Mouse (Mus musculus): ENCODE data around the gene Arhgdia.

Gene Arhgdia

GRCm38 (mm10) chr11:120581490-120582267, at the start of gene Arhgdia:
Gene Arhgdia (minus strand): TSS chr11:120581624.
- in situ Hi-C loops (cut with MboI; ENCODE audit: low pct_unique_long_range_greater_than_20kb in 1 of 2, low sequenced_read_pairs in 2 of 2, unreplicated experiment in 1 of 2) = no loop called here

DNA sequence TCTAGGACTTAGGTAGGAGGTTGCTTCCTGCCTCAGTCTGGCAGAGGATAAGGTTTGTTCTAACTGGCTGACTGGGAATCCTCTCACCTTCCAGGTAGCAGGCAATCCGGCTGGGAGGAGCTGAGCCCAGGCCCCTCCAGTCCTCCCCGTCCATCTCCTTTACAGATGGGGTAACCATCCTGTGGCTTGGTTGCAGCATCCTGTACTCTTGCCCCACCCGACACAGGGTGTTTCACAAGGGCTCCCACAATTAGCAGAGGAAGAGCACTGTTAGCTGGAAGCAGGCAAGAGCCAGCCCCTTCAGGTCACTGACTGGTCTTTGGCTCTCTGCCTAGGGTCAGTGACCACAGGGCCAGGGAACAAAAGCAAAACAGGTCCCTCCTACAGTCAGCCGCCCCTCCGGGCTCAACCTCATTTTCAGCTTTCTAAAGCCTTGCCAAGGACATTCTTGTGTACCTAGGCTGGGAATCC, 49.0 kb upstream of the Arhgdia start:
- in situ Hi-C loops (cut with MboI; ENCODE audit: low pct_unique_long_range_greater_than_20kb in 1 of 2, low sequenced_read_pairs in 2 of 2, unreplicated experiment in 1 of 2) = no loop called here

GRCm38 (mm10) chr11:120629911-120630310, 48.5 kb upstream of the Arhgdia start:
- in situ Hi-C loops (cut with MboI; ENCODE audit: low pct_unique_long_range_greater_than_20kb in 1 of 2, low sequenced_read_pairs in 2 of 2, unreplicated experiment in 1 of 2) = no loop called here

DNA sequence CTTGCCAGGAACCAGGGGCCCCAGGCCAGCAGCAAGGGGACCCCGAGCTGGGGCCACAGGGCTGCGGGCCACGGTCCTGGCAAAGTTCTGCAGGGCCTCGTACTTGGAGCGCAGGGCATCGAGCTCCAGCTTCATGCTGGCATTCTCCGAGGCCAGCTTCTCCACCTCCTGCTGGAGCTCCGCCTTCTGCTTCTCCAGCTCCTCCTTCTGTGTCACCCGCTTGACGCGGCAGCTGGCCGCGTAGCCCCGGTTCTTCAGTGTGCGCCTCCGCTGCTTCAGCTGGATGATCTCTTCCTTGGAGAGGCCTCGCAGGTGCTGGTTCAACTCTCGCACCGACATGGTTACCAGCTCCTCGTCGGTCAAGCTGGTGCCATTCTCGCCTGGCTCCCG, 47.9 kb upstream of the Arhgdia start:
- in situ Hi-C loops (cut with MboI; ENCODE audit: low pct_unique_long_range_greater_than_20kb in 1 of 2, low sequenced_read_pairs in 2 of 2, unreplicated experiment in 1 of 2) = no loop called here

- in situ Hi-C loops (cut with MboI; ENCODE audit: low pct_unique_long_range_greater_than_20kb in 1 of 2, low sequenced_read_pairs in 2 of 2, unreplicated experiment in 1 of 2) = no loop called here
These were observed 47.3 kb upstream of the Arhgdia start for GRCm38 (mm10) chr11:120628601-120629340.

DNA sequence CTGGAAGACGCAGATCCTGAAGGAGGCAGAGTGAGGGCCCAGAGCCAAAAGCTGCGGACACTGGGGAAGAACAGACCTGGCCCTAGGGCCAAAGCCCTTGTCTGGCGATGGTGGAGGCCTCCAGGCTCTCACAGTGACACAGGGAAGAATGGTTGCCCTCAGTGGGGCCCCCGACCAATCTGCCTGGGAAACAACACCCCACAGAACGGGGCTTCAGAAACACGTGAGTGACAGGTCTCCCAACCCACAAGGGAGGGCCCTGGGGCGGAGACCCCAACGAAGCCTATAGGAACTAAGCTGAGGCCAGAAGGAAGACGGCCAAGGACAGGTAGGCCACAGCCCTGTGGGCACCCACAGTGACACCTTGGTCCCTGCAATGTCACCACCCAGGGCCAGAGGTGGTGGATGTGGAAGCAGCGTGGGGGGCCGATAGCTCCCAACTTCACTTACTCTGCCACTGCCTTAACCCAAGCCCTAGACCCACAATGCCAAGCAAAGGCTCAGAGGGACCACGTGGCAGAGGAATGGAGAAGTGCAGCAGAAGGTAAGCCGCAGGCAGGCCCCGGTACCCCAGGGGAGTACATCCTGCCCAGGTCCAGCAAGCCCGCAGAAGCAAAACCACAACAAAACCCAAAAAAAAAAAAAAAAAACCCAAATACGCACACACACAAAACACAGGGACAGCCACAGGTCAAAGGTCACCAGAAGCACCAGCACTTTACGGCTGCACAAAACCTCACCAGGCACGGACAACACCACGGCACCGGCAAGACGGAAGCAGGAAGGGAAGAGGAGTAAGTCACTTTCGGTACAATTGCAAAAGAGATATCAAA, 46.3 kb upstream of the Arhgdia start:
- in situ Hi-C loops (cut with MboI; ENCODE audit: low pct_unique_long_range_greater_than_20kb in 1 of 2, low sequenced_read_pairs in 2 of 2, unreplicated experiment in 1 of 2) = no loop called here

- in situ Hi-C loops (cut with MboI; ENCODE audit: low pct_unique_long_range_greater_than_20kb in 1 of 2, low sequenced_read_pairs in 2 of 2, unreplicated experiment in 1 of 2) = no loop called here
These were observed 45.5 kb upstream of the Arhgdia start for GRCm38 (mm10) chr11:120626785-120627467.

- in situ Hi-C loops (cut with MboI; ENCODE audit: low pct_unique_long_range_greater_than_20kb in 1 of 2, low sequenced_read_pairs in 2 of 2, unreplicated experiment in 1 of 2) = no loop called here
These were observed 43.8 kb upstream of the Arhgdia start, which contains the start of gene Sirt7 for GRCm38 (mm10) chr11:120625152-120625775. Gene Sirt7 (minus strand): TSS chr11:120625240.

DNA sequence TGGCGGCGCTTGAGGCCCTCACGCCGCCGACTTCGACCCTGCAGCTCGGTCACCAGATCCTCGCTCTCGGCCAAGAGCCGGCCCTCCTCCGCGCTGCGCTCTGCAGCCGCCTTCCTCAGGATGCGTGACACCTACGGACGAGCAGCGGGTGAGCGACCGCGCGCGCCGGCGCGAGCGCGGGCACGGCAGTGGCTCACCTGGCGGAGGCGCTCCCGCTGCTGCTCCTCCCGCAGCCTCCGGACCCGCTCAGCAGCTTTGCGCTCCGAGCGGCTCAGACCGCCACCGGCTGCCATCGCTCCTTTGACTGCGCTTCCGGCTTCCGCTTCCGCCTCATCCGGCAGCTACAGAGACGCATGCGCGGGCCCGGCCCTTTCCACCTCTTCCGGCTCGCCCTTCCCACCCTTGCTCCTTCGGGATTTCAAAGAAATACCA, 43.3 kb upstream of the Arhgdia start:
- in situ Hi-C loops (cut with MboI; ENCODE audit: low pct_unique_long_range_greater_than_20kb in 1 of 2, low sequenced_read_pairs in 2 of 2, unreplicated experiment in 1 of 2) = no loop called here

GRCm38 (mm10) chr11:120623961-120624679, 42.7 kb upstream of the Arhgdia start:
- in situ Hi-C loops (cut with MboI; ENCODE audit: low pct_unique_long_range_greater_than_20kb in 1 of 2, low sequenced_read_pairs in 2 of 2, unreplicated experiment in 1 of 2) = no loop called here

DNA sequence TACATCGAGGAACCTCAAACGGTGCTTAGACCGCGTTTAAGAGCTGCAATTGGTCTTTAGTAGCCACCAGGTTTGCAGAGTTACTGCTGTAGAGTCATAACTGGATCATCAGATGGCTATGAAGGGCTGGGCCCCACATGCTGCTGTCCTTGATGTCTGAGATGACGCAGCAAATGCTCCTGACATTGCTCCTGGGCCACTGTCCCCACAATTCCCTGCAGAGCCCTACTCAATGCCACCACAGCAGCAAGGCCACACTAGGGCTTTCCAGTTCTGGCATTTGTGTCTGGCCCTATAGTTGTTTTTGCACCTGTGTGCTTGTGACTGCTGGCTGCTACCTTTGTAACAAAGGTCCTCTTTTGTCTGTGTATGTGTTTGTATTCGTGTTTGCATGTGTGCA, 41.4 kb upstream of the Arhgdia start:
- in situ Hi-C loops (cut with MboI; ENCODE audit: low pct_unique_long_range_greater_than_20kb in 1 of 2, low sequenced_read_pairs in 2 of 2, unreplicated experiment in 1 of 2) = no loop called here

DNA sequence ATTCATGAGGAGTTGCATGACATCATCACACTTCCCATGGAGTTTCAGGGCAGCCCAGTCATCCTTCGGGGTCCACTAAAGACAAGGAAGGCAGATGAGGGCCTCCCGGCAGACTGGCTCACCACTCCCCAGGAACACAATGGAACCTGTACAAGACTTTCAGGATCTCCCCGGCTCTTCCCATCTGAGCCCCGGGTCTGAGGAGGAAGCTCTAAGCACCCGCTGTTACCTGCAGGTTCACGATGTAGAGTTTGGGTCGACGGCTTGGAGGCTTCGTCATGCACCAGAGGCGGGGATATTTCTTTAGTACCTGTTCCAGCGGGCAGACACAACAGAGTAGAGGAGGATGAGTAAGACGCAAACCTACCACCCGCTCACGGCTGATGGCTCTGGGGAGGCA, 38.8 kb upstream of the Arhgdia start:
- in situ Hi-C loops (cut with MboI; ENCODE audit: low pct_unique_long_range_greater_than_20kb in 1 of 2, low sequenced_read_pairs in 2 of 2, unreplicated experiment in 1 of 2) = no loop called here

GRCm38 (mm10) chr11:120618619-120619535, 37.5 kb upstream of the Arhgdia start:
- in situ Hi-C loops (cut with MboI; ENCODE audit: low pct_unique_long_range_greater_than_20kb in 1 of 2, low sequenced_read_pairs in 2 of 2, unreplicated experiment in 1 of 2) = no loop called here

DNA sequence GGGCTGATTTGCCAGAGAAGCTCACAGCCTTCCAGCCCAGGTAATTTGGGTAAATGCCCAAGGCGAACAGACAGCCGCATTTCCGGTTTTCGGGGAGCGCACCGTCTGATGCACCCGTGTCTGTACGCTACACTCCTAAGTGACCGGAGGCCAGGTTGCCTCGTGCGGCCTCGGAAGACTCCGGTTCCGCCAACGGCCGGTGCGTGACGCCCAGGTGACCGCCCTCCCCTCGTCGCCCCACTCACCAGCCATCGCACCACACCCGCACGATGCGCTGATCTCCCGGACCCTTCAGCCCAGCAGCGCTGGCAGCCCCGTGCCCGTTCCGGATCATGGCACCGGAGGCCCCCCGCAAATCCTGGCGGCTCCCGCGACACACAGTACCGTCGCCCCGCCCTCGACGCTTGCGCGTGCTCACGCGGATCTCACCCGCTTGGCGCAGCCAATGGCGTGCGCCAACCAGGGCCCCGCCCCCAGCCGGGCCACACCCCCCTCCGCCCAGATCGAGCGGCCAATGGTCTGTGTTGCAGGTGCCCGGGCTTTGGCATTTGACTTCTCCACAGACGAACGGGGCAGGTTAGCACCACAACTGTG, 36.2 kb upstream of the Arhgdia start, which contains the start of gene Pcyt2:
Pcyt2 (minus strand) TSS at position 418 of the 594 bp plus-strand sequence.
- in situ Hi-C loops (cut with MboI; ENCODE audit: low pct_unique_long_range_greater_than_20kb in 1 of 2, low sequenced_read_pairs in 2 of 2, unreplicated experiment in 1 of 2) = no loop called here

- in situ Hi-C loops (cut with MboI; ENCODE audit: low pct_unique_long_range_greater_than_20kb in 1 of 2, low sequenced_read_pairs in 2 of 2, unreplicated experiment in 1 of 2) = no loop called here
These were observed 35.3 kb upstream of the Arhgdia start for GRCm38 (mm10) chr11:120616617-120617294.

Data from mouse embryonic stem cell (cell line).